Mouse (Mus musculus): ENCODE measurements around the gene Plppr1. TPM values are rescaled to one million over a fixed set of nuclear protein-coding genes. Genes with fewer than 3 reads are reported as not detected.

Plppr1 gene
- total RNA-seq, 2 experiments from 2014 or later = not detected

- no peak overlapping the region for H3K4me3 ChIP-seq
- no peak for TF ChIP-seq CTCF (IDR thresholded peaks at IDR 0.05)
- intact Hi-C loops (cut with DNase I) = no loop called here
- H3K27ac ChIP-seq = no peak overlapping the region
- no peak for DNase-seq
Observed at GRCm38 (mm10) chr4:49214341-49214740, 155.3 kb downstream of the Plppr1 start.

- no peak overlapping the region for H3K4me3 ChIP-seq
- no peak overlapping the region for H3K27ac ChIP-seq
- TF ChIP-seq CTCF (IDR thresholded peaks at IDR 0.05) = no peak
- intact Hi-C loops (cut with DNase I) = no loop called here
- no peak for DNase-seq
Observed at GRCm38 (mm10) chr4:49223501-49223900, 164.4 kb downstream of the Plppr1 start.

- H3K27ac ChIP-seq = no peak overlapping the region
- H3K4me3 ChIP-seq = no peak overlapping the region
- DNase-seq = no peak
- TF ChIP-seq CTCF (IDR thresholded peaks at IDR 0.05) = no peak
- intact Hi-C loops (cut with DNase I) = no loop called here
Observed at GRCm38 (mm10) chr4:49225021-49225420, 165.9 kb downstream of the Plppr1 start.

GRCm38 (mm10) chr4:49232206-49233031 lies 173.3 kb downstream of the Plppr1 start:
- DNase-seq = no peak
- intact Hi-C loops (cut with DNase I) = no loop called here
- Histone ChIP-seq H3K4me3 (no peak overlapping the region), H3K27ac (no peak overlapping the region)
- TF ChIP-seq CTCF (IDR thresholded peaks at IDR 0.05) = no peak

- no peak for TF ChIP-seq CTCF (IDR thresholded peaks at IDR 0.05)
- Histone ChIP-seq H3K27ac (no peak overlapping the region), H3K4me3 (no peak overlapping the region)
- no peak for DNase-seq
- intact Hi-C loops (cut with DNase I) = no loop called here
Observed at GRCm38 (mm10) chr4:49233032-49233406, 173.9 kb downstream of the Plppr1 start.

- TF ChIP-seq CTCF (IDR thresholded peaks at IDR 0.05) = no peak
- intact Hi-C loops (cut with DNase I) = no loop called here
- no peak for DNase-seq
- no peak overlapping the region for H3K27ac ChIP-seq
- no peak overlapping the region for H3K4me3 ChIP-seq
Observed at GRCm38 (mm10) chr4:49238111-49238510, 179.0 kb downstream of the Plppr1 start.

- H3K4me3 ChIP-seq = no peak overlapping the region
- TF ChIP-seq CTCF (IDR thresholded peaks at IDR 0.05) = no peak
- DNase-seq = no peak
- H3K27ac ChIP-seq = no peak overlapping the region
- intact Hi-C loops (cut with DNase I) = no loop called here
Observed at GRCm38 (mm10) chr4:49239451-49239850, 180.4 kb downstream of the Plppr1 start.

GRCm38 (mm10) chr4:49244791-49245190 lies 185.7 kb downstream of the Plppr1 start:
- intact Hi-C loops (cut with DNase I) = no loop called here
- DNase-seq = no peak
- no peak for TF ChIP-seq CTCF (IDR thresholded peaks at IDR 0.05)
- Histone ChIP-seq H3K4me3 (no peak overlapping the region), H3K27ac (no peak overlapping the region)

- no peak overlapping the region for H3K4me3 ChIP-seq
- H3K27ac ChIP-seq = no peak overlapping the region
- intact Hi-C loops (cut with DNase I) = no loop called here
- DNase-seq = no peak
- TF ChIP-seq CTCF (IDR thresholded peaks at IDR 0.05) = no peak
Observed at GRCm38 (mm10) chr4:49245274-49245673, 186.2 kb downstream of the Plppr1 start.

GRCm38 (mm10) chr4:49251262-49251661 lies 192.2 kb downstream of the Plppr1 start:
- TF ChIP-seq CTCF (IDR thresholded peaks at IDR 0.05) = peak; percentile 39; the same call in 1 of the 2 replicates
- intact Hi-C loops (cut with DNase I) = no loop called here
- Histone ChIP-seq H3K4me3 (no peak overlapping the region), H3K27ac (no peak overlapping the region)
- DNase-seq = no peak

- Histone ChIP-seq H3K4me3 (no peak overlapping the region), H3K27ac (no peak overlapping the region)
- DNase-seq = no peak
- TF ChIP-seq CTCF (IDR thresholded peaks at IDR 0.05) = no peak
- intact Hi-C loops (cut with DNase I) = no loop called here
Observed at GRCm38 (mm10) chr4:49252169-49252568, 193.1 kb downstream of the Plppr1 start.

- intact Hi-C loops (cut with DNase I) = no loop called here
- no peak overlapping the region for H3K4me3 ChIP-seq
- no peak for DNase-seq
- TF ChIP-seq CTCF (IDR thresholded peaks at IDR 0.05) = no peak
- H3K27ac ChIP-seq = no peak overlapping the region
Observed at GRCm38 (mm10) chr4:49278515-49278914, 219.4 kb downstream of the Plppr1 start.

- H3K27ac ChIP-seq = no peak overlapping the region
- DNase-seq = no peak
- H3K4me3 ChIP-seq = peak overlapping the region; percentile 33
- intact Hi-C loops (cut with DNase I) = no loop called here
- TF ChIP-seq CTCF (IDR thresholded peaks at IDR 0.05) = no peak
Observed at GRCm38 (mm10) chr4:49284692-49285291, 225.7 kb downstream of the Plppr1 start.

Measured in gastrocnemius, adult 2 months (tissue).